Mouse (Mus musculus): ENCODE results near the gene Ctf1.
A peak's percentile ranks its signal among the peaks of the same experiment; 100 is the strongest.

The Ctf1 gene

DNA sequence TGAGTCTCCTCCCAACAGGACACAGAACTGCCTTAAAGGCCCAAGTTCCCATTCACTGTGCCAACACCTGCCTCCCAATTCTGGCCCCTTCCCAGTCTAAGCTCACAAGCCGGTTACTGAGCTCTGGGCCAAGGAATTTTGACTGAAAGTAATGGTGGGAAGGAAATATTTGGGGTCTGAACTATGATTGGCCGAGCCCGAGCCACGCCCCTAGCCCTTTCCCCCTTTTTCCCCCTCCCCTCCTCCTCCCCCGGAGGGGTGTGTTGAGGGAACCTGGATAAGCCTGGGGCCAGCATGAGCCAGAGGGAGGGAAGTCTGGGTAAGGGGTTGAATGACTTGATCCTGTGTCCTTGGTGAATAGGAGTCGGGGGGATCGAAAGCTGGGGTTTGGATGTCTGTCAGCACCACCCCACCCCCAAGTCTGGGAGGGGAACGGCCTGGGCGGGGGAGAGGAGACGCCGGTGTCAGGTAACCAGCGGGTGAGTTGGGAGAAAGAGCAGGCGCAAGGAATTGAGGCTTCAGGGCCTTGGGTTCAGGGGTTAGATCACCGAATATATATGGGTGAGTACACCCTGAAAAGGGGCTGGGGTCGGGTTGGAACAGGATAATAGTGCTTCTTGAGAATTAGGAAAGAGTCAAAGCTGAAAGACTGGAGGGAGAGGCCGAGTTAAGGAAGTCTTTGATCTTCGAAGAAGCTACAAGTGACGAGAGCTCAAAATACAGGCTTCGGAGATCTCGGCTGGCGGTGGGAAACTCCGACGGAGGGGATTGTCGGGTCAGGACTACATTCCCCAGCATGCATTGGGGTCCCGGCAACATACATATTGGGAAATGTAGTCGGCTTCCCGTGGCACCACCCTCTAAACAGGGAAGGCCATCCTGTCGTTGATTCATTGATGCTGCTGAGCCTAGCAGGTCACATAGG, at the start of gene Ctf1:
Gene Ctf1 (plus strand): TSS at position 276 of the 925 bp plus-strand sequence.
- peak; percentile 92 for DNase-seq

DNA sequence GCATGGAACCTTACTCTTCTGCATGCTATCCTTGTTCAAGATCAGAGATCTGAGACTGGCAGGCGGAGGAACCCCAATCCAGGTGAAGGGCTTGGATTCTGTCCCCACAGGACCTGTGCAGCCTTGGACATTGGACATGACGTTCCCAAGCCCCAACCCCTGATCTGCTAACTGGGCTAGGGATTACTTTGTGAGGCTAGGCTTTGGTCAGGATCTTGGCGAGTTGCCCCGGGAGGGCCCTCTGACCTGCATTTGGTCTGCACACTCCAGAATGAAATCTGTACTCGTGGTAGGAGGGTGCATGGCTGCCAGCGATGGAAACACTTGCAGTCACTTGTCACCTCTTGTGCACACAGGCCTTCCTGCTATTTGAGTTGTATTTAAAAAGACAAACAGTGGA, 49.6 kb upstream of the Ctf1 start:
- no peak for DNase-seq

DNA sequence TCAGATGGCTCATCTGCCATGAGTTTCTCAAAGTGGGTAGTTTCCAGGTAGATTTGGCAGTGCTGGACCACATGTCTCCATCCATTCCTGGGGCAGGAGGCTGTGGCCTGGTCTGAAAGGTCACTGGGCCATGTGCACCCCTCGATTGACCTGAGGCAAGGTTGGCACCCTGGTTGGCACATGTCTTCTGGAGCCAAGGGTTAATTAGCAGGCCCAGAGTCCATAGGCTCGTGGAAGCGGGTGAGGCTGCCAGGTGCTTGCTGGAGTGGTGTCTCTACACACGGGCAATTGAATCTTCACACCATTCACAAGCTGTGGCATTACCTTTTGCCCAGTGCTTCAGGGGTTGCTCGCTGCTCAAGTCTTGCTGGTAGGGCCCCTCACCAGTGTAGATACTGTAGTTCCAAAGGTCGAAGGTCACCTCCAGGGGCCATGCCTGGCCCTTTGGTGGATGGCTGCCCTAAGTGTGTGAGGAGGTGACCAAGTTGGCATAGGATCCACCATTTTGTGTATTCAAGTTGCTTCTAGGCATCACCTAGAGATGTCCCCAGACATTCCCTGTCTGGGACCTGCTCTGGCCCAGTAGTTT, 46.4 kb upstream of the Ctf1 start:
- no peak for DNase-seq

DNA sequence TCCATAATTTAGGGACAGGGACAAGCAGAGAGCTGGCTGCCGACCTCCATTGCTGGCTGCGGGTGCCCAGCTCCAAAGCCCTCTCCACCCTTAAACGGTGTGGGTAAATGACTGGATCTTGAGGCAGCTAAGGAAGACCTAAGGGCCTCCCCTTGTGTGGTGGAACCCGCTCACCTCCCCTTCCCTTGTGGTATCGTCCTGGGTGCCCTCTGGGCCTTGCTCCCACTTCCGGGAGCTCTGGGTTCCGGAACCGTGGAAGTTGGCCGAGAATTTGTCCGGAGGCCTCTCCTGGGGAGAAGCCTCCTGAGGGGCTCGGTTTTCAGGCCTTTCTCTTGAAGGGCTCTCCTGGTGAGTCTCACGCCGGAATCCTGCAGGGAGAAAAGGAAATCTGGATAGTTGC, 45.9 kb upstream of the Ctf1 start:
- no peak for DNase-seq

DNA sequence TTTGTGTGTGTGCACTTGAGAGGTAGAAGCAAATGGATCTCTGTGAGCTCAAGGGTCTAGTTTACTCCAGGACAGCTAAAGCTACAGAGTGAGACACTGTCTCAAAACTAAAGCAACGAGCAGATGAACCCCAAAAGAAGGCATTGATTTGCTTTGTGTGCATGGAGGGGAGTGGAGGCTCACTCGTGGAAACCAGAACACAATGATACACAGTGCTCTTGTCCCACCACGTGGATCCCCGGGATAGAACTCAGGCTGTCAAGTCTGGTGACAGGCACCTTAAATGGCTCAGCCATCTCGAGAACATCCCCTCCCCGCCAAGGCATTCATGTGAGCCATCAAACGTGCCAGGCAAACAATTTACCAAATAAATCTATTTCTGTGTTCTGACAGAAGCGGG, 45.4 kb upstream of the Ctf1 start:
- no peak for DNase-seq

DNA sequence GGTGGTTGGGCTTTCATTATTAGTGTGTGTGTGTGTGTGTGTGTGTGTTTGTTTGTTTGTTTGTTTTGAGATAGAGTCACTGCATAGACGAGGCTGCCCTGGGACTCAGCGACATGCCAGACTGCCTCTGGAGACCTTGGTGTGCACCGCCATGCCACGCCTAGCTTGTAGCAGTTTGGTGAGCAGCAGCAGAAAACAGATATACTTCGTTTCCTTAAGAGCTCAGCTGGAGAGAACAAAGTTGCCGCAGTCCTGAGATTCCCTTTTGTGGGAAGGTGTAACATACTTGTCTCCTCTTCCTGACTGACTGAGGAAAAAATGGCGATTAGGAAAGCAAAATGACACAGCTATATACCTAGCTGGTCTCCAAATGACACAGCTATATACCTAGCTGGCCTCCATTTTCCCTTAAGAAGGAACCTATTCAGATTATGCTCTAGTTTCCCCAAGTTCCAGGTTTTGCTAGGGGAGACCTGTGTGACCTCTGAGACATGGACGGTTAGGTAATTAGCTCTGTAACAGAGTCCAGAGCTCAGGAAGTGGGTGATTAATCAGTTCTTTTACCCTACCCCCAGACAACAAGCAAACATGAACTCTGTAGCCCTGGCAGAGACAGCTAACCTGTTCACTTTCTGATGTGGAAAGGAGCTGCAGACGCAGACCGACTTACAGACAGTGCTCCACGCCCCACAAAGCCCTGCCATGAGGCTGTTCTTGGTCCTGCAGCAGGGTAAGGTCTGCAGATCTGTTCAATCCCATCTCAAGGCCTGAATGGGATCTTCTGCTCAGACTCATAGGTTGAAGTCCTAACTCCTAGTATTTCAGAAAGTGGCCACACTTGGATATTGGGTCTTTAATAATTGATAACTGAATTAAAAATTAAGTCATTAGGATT, 40.4 kb upstream of the Ctf1 start:
- no peak for DNase-seq

DNA sequence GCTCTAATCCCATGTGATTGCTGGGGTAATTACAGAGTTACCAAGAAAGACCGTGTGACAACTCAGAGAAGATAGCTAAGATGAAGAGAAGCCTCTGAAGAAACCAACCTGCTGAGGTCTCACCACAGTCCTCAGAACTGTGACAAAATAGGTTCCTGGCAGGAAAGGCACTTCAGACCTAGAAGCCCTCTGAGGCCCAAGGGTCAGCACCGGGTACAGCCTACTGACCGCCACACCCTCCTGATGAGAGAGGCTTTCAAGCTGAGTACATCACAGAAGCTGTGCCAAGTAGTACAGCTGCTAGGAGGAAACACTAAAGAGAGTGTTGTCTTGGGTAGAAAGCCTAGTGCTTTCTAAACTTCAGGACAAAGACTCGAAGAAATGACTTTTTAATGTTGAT, 39.8 kb upstream of the Ctf1 start:
- no peak for DNase-seq

DNA sequence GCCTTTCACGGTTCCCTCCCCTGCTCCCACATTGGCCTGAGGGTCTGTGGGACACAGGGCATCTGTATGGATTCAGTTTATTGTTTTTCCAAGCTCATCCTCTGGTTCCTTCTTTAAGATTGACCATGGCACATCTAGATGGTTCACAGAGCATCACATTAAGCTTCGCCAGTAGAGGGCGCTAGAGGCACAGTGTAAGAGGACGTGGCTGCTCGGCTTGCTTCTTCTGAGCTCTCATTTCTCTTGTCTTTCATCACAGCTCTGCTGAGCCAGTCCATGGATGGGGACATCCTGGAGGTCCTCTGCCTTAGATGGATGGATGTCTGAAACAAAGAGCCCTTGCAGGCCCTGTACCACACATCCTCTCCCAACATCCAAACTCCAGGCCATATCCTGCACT, 37.6 kb upstream of the Ctf1 start:
- DNase-seq: peak; percentile 92

DNA sequence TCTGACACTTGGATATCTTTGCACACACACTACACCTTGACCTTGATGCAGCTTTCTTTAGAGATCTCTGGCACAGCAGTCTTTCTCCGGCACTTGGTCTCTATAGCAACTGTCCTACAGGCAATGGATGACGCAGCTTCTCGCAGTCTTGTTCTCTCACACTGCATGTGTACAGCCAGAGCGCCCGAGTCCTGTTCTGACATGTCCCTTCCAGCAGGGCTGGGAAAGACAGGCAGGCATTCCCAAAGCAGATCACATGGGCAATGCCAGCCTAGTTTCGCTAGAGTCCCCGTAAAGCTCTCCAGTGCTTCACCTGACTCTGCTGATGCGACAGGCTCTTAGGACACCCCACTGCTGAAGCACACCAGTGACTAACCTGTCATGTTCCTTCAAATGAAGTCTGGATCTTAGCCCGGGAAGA, 37.1 kb upstream of the Ctf1 start:
- no peak for DNase-seq

DNA sequence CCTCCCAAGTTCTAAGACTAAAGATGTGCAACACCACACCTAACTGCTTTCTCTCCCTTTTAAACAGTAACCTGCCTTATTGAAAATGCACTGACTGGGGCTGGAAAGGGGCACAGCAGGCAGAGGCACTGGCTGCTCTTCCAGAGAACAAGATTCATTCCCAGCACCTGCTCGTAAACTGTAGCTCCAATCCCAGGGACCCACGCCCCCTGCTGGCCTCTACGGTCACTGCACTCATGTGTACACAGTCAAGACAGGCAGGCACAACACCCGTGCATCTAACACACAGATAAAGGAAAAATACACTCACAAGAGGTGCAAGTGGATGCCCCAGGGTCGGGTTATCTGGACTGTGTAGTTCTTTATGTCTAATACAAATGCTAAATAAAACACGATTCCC, 35.5 kb upstream of the Ctf1 start:
- peak; percentile 63 for DNase-seq

DNA sequence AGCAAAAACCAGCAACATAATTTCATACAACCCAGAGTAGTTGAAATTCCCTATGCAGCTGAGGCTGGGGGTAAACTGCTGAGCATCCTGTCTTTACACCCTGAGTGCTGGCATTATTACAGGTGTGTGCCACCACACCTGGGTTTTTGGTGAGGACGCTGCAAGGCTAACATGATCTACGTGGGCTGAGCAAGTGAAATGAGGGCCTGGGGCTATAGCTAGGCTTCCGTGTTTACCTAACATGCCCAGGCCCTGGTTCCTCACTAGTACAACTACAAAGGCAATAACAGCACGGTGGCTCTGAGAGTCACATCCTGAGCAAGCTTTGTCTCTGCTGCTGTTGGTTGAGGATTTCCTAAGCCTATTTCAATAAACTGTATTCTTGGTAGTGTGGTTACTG, 34.9 kb upstream of the Ctf1 start:
- no peak for DNase-seq

DNA sequence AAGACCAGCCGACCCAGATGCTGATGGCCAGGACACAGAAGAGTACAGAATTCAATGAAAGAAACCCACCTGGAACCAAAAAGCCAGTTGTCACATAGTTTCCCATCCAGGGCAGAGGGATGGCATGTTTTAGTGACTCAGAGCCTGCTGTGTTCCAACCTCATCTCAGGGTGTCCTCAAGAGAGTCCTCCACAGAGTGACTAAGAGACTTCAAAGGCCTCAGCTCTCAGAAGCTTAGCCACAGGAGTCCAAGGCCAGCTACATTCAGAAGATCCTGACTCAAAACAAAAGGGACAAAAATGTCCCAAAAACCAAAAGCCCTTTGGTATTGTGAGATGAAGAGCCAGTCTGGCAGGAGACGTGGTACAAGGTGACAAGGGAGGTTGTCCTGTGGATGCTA, 33.7 kb upstream of the Ctf1 start:
- DNase-seq: no peak

DNA sequence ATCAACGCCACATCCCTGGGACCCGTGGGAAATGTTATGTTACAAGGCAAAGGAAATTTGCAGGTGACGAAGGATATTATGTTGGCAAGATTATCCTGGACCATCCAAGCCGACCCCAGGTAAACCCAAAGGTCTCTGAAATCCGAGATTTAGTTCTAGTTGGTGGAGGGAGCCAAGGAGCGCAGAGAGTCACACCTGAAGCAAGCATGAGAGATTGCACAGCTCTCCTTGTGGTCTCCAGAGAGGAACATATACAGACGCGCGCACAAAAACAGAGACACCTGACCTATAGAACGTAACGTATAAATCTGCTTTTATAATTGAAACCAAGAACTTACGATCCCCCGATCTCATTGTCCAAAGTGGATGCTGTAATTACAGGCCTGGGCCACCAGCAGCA, 32.0 kb upstream of the Ctf1 start:
- DNase-seq: no peak

DNA sequence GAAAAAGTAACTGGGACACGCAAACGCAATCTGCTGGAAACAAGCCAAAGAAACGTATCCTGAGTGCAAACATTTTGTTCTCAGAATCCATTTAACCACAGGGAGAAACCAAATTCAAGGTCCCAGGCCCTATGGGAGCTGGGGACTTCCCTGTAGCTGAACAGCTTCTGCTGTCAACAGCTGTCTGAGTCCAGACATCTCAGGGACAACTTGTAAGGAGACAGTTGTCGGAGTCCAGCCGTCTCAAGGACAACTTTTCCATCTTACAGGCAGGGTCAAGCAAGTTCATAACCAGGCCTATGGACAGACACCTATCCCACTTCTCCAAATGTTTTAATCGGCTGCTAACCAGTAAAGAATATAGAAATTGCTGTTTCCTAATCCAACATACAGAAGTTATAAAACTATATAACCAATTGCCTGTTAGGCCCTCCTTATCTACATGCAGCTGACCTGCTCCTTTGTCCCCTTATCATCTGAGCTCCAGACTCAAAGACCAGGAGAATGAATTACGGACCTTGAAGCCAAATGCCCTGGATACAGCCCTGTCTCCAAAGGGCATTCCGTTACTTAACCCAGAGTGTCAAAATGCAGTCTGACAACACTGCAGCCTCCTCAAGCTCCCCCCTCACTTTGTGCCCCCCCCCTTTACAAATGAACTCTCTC, 30.5 kb upstream of the Ctf1 start:
- DNase-seq: no peak

DNA sequence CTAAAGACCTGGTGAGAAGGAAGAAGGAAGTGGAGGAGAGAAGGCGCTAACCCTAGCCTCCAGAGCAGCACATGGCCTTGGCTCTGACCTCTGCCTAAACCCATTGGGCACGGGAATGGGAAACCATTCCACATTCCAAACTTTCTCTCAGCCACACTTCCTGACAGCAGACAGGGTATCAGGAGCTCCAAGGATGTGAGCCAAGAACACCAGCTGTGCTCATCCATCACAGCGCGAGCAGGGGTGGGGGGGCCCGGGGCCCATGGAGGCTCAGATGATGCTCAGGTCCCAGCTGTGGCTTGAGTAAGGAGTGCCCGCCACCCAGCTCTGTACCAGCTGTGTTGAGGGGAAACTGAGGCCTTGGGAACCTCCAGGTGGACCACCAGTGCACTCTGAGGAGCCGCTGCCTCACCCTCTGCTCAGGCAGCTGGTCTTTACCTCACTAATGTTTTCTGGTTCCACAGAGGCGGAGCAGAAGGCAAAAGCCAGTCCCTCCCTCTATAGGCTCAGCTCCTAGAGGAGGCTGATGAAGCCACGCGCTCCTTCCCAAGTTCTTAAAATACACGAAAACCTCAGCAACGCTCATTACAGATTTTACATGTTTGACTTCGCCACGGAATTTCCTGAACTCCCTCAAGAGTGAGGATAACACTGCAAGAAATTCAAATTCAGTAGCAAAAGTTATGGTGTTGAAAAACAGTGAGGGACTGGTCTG, 27.1 kb upstream of the Ctf1 start:
- peak; percentile 58 for DNase-seq

DNA sequence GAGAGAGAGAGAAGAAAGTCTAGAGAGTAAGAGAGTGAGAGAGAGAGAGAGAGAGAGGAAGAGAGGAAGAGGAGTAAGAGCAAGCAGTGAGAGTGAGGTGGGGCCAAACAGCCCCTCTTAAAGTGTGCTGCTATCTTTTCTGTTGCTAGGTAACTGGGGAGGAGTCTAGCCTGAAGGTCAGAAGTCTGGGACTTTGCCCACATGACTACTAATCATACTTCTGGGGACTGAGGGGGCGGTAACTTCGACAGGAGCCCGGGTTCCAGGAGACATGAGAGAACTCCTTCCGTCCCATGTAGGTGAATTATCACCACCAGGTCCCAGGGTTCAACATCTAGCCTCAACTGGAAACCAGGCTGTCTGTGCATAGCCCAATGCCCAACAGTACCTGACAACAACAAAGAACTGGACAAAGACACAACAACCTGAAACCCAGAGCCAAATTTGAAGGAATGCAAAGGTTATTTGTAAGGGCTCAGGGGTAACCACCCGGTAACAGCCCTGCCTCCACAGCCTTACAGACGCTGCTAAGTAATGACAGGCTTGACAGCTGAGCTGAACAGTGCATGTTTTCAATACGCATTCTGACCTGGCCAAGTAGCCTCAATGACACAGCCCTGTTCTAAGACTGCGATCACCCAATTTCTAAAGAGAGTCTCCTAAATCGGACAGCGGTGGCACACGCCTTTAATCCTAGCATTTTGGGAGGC, 25.6 kb upstream of the Ctf1 start:
- DNase-seq: no peak

DNA sequence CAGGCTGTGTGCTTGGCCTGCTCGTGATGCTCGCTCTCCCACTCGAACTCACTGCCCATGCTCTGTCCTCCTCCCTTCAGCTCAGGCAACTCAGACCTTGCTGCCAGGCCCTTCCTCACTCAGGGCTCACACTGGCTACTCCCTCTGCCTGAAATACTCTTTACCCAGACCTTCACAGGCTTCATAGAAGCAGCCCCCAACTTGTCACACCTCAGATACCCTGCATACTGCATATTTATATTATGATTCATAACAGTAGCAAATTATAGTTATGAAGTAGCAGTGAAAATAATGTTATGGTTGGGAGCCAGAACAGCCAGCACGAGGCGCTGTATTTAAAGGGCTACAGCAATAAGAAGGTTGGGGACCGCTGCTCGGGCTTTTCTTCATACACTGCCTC, 23.6 kb upstream of the Ctf1 start:
- no peak for DNase-seq

DNA sequence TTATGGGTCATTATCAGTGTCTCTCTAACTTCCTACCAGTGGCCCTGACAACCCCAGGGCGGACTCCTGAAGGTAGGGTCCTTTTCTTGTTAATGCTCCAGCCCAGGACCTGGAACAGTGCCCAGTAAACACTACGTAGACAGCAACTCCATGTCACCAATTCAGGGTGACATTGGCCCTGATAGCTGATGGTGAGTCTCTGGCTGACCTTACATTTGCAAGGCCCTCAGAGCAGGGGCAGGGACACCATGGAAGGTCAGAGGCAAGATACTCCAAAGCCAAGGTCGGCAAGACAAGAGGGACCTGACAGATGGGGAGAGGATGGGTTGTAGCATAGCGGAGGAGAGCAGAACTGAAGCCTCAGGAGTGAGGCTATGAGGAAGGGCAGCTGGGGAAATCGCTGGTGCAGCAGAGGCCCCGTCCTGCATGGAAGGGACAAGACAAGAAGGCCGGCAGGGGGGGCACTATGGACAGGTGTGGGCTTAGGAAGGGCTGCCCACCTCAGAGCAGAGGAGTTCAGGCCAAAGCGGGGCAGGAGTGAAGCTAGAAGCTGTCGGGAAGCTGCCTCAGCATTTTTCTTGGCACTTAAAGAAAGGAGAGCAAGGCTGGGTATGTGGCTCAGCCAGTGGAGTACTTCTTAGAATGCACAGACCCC, 22.8 kb upstream of the Ctf1 start:
- no peak for DNase-seq

DNA sequence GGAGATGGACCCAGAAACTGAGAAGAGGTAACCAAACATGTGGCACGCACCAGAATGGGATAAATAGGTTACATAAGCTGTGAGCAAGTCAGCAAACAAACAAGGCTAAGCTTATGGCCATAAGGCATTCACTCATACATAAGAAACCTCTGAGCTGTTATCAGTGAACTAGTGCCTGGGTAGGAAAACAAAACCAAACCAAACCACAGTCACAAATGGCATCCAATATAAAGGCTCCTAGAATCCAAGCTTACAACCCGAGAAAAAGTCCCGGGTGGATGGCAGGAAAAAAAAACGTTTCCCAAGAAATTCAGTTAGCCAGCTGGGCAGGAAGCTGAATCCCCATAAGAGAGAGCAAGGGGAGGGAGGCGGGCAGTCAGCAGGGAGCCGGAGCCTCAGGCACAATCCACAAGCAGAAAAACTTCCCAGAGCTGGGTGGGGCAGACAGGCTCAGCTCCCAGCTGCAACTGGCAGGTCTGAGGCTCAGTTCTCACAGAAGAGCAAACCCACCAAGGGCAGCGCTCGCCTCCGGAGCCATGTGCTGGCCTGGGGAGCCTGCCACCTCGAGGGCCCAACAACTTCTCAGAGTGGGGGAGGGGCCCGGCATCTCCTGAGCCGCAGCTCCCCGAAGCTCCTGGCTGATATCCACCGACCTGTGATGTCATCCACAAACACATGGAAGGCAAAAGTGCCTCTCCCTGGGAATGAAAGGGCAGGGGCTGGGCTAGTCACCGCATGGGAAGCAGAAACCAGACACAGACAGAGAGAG, 21.1 kb upstream of the Ctf1 start:
- peak; percentile 91 for DNase-seq

DNA sequence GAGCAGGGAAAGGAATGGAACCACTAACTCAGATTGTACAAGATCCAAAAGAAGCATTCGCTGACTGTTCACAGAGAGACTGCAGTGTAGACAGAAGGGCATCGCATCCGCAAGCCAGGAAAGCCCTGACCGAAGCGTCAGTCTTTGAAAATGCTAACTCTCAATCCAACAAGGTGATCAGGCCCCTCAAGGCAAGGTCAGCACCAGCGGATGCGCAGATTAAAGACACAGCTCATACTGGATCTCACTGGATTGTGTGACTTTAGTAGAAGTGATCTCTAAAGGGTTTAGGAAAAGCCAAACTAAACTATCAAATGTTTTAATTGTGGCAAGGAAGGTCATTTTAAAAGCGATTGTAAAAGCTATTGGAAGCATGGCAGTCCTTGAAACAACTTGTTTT, 19.2 kb upstream of the Ctf1 start:
- DNase-seq: no peak

Measured in lung, postnatal 10 days (tissue).